Mouse (Mus musculus) kidney, adult 18-20 months (tissue): ENCODE data around the gene Ackr1.

ENCODE experiments used
- DNase-seq: peaks from one replicate; pipeline ENCODE4 v3.0.0; 2021

The Ackr1 gene

GRCm38 (mm10) chr1:173333312-173334253 lies at the start of gene Ackr1:
Gene Ackr1 (minus strand): TSS chr1:173333750.
- no peak for DNase-seq

- no peak for DNase-seq
Observed at GRCm38 (mm10) chr1:173381436-173381835, 47.9 kb upstream of the Ackr1 start.

DNA sequence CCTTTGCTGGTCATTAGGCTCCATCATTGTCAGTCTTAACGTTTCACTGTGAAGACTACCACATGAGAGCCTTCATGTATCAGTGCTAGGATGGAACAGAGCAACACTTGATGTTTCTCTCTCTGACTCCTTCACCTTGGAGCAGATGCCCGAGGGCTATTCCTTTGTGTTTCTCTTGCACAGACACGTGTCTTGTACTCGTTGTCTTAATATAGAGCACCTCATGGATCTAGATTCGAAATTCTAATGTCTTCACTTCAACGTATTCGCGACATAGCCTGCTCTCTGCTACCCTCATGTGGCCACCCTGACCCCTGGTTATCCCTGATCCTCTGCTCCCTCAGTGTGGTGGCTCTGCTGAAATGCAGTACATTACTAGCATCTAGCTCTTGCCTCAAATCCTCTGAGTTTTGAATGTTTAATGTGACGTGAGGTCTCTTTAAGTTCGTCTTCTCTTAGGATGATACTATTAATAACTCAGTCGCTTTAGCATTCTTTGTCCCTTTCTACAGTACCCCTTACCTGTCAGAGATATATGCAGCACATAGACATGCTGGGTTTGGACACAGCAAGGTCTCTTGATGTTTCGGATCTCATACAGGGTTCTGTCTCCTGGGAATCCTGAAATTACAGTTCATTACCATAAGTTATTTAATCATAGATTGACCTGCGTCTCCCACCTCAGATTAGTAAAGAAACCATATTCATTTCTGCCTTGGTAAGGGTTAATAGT lies 44.0 kb upstream of the Ackr1 start:
- peak; percentile 22 for DNase-seq

DNA sequence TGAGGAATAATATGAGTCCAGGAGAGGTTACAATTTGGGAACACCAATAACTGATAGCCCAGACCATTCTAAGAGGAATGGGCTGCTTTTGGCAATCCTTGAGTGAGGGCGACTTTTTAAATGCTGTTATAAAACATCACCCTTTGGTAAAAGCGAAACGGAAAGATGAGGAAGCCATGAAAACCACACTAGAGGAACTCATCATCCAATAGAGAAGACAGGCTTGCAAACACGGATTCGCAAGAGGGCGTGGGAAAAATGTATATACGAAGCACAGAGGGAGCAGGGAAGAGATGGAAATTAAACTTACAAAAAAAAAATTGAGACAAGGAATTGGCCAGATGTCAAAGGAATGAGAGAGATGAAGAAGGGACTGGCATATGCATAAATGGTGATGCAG lies 40.5 kb upstream of the Ackr1 start:
- no peak for DNase-seq

DNA sequence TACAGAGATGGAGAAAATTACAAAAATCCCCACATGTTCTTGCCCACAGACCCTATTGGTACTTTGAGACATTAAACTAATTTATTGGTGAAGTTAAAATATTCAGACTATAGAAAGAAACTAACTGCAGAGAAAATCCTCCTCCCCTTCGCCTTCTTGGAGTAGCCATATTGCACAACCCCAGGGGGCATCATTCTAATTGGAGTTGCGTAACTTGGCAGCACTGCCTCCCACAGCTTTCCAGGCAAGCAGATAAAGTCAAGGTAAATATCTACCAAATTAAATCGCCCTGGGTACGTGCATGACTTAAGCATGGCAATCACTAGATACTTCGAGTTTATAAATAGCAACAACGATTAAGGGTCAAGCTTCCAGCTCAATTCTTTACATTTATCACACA lies 38.0 kb upstream of the Ackr1 start:
- DNase-seq: no peak

GRCm38 (mm10) chr1:173370456-173370855 lies 36.9 kb upstream of the Ackr1 start:
- no peak for DNase-seq

DNA sequence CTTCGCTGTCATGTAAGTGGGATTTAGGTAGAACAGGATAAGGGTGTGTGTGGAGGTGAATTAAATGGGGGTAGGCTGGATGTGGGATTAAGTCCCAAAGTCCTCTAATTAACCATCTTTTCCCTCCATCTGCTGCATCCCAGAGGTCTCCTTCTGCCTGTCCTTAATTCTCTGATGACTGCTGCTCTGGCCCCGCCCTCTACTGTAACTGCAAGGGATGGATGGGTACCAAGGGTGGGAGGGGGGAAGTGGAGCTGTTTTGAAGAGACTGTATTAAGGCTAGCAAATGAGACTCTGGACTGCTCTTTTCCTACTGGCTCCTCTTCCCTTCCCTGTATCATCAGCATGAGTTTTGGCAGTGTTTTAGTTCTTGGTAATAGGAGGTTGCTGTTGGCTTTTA lies 36.1 kb upstream of the Ackr1 start:
- DNase-seq: no peak

DNA sequence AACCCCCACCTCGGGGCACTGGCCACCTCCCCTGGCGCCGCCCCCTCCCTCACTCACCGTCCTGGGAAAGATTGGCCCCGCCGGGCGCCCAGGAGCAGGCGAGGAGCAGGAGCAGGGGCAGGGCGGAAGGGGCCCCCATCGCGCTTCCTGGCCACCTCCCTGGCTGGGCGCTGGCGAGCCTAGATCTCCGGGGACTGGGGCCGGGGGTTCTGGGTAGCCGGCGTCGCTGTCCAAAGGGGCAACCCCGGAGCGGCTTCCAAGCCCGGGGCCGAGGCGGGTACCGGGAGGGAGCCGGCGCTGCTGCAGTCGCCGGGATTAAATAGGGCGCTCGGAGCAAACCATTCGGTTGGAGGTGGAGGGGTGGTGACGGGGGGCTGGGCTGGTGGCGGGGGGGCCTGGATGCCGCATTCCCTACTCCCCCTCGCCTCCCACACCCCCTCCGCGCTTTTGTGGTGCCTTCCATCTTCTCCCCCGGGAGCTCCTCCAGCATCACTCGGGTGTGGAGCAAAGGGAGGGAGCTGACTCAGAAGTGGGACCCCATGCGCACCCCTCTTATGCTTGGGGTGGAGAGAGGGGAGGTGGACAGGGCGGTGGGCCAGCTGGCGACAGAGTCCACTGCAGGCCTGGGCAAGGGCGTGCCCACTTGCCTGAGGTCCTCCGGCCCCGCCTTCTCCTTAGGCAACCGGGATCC lies 34.0 kb upstream of the Ackr1 start, which contains the start of gene Cadm3:
Gene Cadm3 (minus strand): TSS at position 340 of the 691 bp plus-strand sequence.
- DNase-seq: no peak

GRCm38 (mm10) chr1:173366701-173367355 lies 33.3 kb upstream of the Ackr1 start:
- DNase-seq: no peak

DNA sequence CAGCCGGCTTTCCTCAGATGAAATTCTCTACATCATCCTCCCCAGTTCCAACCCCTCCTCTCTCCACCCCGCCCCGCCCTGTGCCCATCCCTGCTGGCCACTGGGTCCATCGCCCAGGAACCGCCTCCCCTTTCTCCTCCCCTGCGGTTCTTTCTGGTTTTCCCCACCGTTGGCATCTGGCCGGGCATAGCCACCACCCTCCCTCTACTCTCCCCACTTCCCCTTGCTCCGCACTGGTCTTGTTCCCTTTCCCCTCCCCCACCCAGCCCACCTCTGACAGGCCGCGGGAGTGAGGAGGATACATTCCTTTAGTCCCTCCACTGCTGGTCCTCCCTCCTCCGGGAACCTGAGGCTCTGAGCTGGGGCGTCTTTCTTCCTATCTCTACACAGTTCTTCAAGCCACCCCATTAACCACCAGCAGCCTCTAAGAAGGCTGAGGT lies 32.4 kb upstream of the Ackr1 start:
- DNase-seq: no peak

GRCm38 (mm10) chr1:173364125-173364800 lies 30.7 kb upstream of the Ackr1 start:
- no peak for DNase-seq

GRCm38 (mm10) chr1:173363436-173363835 lies 29.9 kb upstream of the Ackr1 start:
- DNase-seq: no peak

DNA sequence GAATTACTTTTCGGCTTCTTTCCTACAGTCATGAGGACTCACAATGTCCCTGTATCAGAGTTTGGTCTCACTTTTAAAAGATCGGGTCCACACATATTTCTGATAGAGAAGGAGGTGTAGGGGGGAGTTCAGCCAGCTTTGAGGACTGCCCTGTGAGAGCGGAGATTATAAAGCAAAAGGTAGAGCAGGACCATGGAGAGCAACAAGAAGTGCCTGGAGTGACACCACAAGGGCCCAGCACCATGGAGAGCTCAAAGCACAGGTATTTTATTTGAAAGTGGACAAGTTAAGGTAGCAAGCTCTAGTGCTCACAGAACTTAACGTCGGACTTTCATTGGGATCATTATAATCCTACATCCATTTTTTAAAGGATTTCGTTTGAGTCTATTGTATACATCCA lies 28.1 kb upstream of the Ackr1 start:
- peak; percentile 38 for DNase-seq

DNA sequence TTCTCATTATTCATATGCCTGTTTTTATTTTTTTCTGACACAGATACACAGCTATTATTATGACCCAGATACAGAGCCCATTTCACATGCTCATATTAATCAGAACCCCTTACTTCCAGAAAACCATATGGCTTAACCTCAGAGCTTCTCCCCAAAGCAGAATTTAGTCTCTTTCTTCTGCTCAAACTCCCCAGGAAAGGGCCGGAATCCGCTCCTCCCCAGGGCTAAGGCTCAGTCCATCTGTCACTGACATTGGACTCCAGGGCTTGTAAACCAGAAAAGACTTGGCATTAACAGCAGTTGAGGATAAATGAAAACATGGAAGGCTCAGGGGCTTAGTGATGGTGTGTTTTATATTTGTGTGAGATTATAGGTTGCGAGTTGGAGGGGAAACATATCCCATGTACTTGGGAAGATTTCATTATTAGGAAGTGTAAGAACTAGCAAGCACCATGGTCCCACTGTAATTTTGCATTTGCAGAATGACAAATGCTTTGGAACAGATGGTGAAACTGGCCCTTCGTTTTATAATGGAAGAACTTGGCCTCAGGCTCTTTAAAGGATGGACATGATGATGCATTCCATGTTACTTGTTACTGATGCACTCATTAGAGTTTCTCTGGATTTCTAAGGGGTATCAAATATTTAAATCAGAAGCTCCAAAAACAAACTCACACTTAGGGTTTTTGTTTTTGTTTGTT lies 26.2 kb upstream of the Ackr1 start:
- no peak for DNase-seq

DNA sequence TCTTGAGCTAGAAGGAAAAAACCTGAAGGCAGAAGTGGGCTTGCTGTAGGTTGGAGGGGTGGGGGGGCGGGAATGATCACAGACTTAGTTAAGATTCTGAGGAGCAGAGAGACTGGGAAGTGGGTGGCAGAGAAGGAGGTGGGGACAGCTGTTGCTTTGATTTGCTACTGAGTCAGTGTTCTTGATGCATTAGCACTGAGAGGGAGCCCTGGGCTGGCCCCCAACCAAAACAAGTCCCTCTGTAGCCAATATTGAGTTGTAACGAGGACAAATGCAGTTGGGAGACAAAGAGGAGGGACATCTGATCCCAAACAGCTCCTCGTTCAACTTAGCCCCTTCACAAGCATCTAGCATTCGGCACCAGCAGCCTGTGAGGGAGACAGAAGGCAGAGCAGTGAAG lies 24.2 kb upstream of the Ackr1 start:
- no peak for DNase-seq

DNA sequence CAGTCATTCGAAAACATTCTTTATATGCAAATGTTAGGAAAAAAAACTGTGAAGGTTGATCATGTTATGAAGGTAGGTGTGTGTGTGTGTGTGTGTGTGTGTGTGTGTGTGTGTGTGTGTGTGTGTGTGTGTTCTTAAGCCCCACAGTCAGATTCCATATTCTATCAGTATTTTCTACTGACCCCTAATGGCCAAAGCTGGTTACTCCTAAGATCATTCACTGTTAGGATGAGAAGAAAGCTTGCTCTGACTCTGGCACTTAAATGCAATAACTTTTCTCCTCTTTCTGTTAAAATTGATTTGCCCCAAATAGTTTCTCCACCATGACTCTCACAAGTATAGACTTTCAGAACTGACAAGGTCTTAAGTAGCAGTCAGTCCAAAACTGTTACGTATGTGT lies 23.1 kb upstream of the Ackr1 start:
- DNase-seq: no peak

- DNase-seq: no peak
Observed at GRCm38 (mm10) chr1:173355107-173355846, 21.7 kb upstream of the Ackr1 start.

DNA sequence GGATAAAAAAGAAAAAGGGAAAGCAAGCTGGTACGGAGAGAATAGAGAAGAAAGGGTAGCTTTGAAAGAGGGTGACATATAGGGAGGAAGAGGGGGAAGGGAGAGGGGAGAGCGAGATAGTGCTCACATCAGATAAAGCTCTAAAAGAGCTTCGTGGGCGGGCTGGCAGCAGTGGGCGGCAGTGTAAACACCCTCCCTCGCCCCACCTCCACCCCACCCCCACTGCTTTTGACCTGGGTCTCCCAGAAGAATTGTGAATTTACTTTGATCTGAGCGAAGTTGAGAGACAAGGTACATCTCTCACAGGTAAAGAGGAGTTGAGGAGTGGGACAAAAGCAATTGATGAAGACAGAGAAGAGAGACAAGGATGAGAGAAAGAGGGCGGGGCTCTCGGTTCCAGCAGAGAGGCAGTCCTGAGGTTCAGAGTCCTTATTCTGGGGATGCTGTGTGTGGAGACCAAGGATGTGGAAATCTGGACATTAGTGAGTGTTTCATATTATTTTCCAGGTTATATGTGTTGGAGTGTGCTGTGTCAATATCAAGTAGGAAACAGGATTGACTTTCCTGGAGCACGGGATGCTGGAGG lies 16.9 kb upstream of the Ackr1 start, which contains the start of gene Aim2:
Gene Aim2 (plus strand): TSS at position 508 of the 586 bp plus-strand sequence.
- no peak for DNase-seq

DNA sequence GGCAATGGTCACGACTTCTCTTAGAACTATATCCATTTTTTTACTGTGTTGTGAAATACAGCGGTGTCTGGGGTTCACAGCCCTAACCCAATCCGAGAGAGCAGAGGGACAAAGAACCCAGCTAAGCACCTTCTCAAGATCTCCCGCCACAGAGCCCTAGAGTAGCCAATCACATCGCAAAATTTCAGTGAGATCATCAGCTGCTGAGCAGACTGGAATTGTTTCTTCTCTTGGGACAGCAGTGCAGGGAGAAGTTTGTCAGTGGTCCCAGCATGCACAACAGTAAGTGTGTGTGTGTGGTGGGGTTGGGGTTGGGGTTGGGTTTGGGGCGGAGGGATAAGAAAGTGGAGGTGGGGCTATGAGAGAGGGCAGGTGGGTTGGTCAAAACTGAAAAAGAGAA lies 16.4 kb upstream of the Ackr1 start:
- DNase-seq: peak; percentile 9

DNA sequence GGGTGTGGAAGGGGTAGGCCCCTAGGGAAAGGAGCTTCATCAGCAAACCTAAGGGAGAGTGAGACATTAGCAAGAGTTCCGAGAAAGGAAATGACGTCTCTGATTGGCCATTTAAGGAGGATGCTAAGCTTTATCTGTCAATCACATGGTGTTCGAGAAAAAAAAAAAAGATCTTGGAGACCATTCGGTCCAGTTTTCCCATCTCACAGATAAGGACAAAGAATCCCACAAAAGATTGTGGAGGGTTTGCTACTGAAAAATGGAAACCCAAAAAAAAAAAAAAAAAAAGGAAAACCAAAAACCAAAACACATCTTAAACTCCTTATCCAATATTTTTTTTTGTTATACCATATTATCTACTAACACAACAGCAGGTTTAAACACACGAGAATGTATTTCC lies 15.6 kb upstream of the Ackr1 start:
- DNase-seq: no peak
